In genomic region chr17:54343395-54343794, GRCm38 (mm10) we compare ENCODE assay signal across 10 mouse cellular contexts. TPM values are rescaled to one million over a fixed set of nuclear protein-coding genes. Genes with fewer than 3 reads are reported as not detected.
A peak's percentile ranks its signal among the peaks of the same experiment; 100 is the strongest.
DNase-seq lines count a peak whose midpoint lies in the region; ATAC-seq lines count a peak whose summit lies in the region.
"Had no signal": no experiment of that assay in that cellular context is flagged by ENCODE, and none has a peak within 500 bp of the region (broad histone marks: within the 10 kb centered on the region; RNA-seq: fewer than 3 reads in every experiment).

No protein-coding gene starts in this region.

- peak; percentile 6 for DNase-seq in ovary, postnatal 14 days (ENCODE audit: low spot score)
- no peak for DNase-seq in ovary, adult 18-20 months (ENCODE audit: low spot score)
- peak; percentile 68 for DNase-seq in embryo, embryonic 11 days
- peak; percentile 24 for DNase-seq in telencephalon, adult 2 months (ENCODE audit: low read depth, low spot score)
- DNase-seq in natural killer cell, adult 2 months (ENCODE audit: low spot score in 2 of 2), result no peak
- no peak for DNase-seq in left cerebral cortex, adult 8-10 months (ENCODE audit: low spot score in 2 of 2)
- DNase-seq: kidney, adult 8-10 months had no signal

- 0 out of 2 replicates have a peak, but pooled peaks have one; percentile 24 for ATAC-seq in hindbrain, embryonic 16.5 days
- no peak for ATAC-seq in hindbrain, embryonic 12.5 days (ENCODE audit: low FRiP score)

- H3K4me3 ChIP-seq in hindbrain, embryonic 16.5 days (ENCODE audit: low read length), result no peak overlapping the region
- no peak overlapping the region for H3K4me3 ChIP-seq in hindbrain, embryonic 12.5 days
- H3K4me3 ChIP-seq: stomach, embryonic 15.5 days had no signal

- no peaks in the 10 kb centered on the region for H3K4me1 ChIP-seq in hindbrain, embryonic 16.5 days (ENCODE audit: control insufficient read depth, insufficient read depth, low read depth, low read length)
- H3K4me1 ChIP-seq in hindbrain, embryonic 12.5 days, result no peaks in the 10 kb centered on the region
- H3K4me1 ChIP-seq: stomach, embryonic 15.5 days had no signal

- H3K9ac ChIP-seq in hindbrain, embryonic 16.5 days (ENCODE audit: low read depth, low read length), result no peak overlapping the region
- H3K9ac ChIP-seq in hindbrain, embryonic 12.5 days, result no peak overlapping the region
- H3K9ac ChIP-seq: stomach, embryonic 15.5 days had no signal

- H3K36me3 ChIP-seq in hindbrain, embryonic 16.5 days (ENCODE audit: control insufficient read depth, insufficient read depth, low read length), result no peaks in the 10 kb centered on the region
- no peaks in the 10 kb centered on the region for H3K36me3 ChIP-seq in hindbrain, embryonic 12.5 days
- H3K36me3 ChIP-seq: stomach, embryonic 15.5 days had no signal

- no peak overlapping the region for H3K4me2 ChIP-seq in hindbrain, embryonic 16.5 days (ENCODE audit: low read length)
- no peak overlapping the region for H3K4me2 ChIP-seq in hindbrain, embryonic 12.5 days (replicated peaks)
- H3K4me2 ChIP-seq: stomach, embryonic 15.5 days had no signal

- 24% methylated on average over 4 of the region's 4 CpGs for WGBS in hindbrain, embryonic 16.5 days
- 28% methylated on average over 4 of the region's 4 CpGs for WGBS in hindbrain, embryonic 12.5 days

- H3K9me3 ChIP-seq in hindbrain, embryonic 16.5 days (ENCODE audit: control insufficient read depth, low read length), result no peaks in the 10 kb centered on the region
- no peaks in the 10 kb centered on the region for H3K9me3 ChIP-seq in hindbrain, embryonic 12.5 days (replicated peaks)
- H3K9me3 ChIP-seq: stomach, embryonic 15.5 days had no signal

- H3K27me3 ChIP-seq in hindbrain, embryonic 16.5 days (replicated peaks; ENCODE audit: control insufficient read depth, insufficient read depth, low read length), result no peaks in the 10 kb centered on the region
- H3K27me3 ChIP-seq in hindbrain, embryonic 12.5 days, result no peaks in the 10 kb centered on the region
- H3K27me3 ChIP-seq: stomach, embryonic 15.5 days had no signal

- H3K27ac ChIP-seq in hindbrain, embryonic 16.5 days (ENCODE audit: low read depth, low read length), result no peak overlapping the region
- H3K27ac ChIP-seq in hindbrain, embryonic 12.5 days, result no peak overlapping the region
- H3K27ac ChIP-seq: stomach, embryonic 15.5 days had no signal

RNA-seq across cellular contexts. Expression of gene Slc5a7, which starts 44.6 kb away (rescaled TPM):
- polyA plus RNA-seq in hindbrain, embryonic 16.5 days (2015; fragmentation: Nextera tagmentation; extraction: Ambion mirVana), result 10.2 and 10.8 TPM in 2 replicates
- polyA plus RNA-seq in hindbrain, embryonic 12.5 days (2016; fragmentation: Nextera tagmentation; extraction: Ambion mirVana), result 3.6 and 4.9 TPM in 2 replicates
- total RNA-seq in left cerebral cortex, adult 8-10 months (2022), result 1 to 10 TPM; 4.6 to 6.2 (median 5.2) TPM

Comparison
In these comparisons a context has a peak if more than half of its experiments do, and no peak if none do; other contexts are left out.
1. DNase-seq: peak in ovary, postnatal 14 days (single experiment), embryo, embryonic 11 days (single experiment) and telencephalon, adult 2 months (single experiment); none in ovary, adult 18-20 months (single experiment), natural killer cell, adult 2 months (0 of 2) and left cerebral cortex, adult 8-10 months (0 of 2).